Mouse (Mus musculus) embryo, embryonic 11 days (tissue): Measurements from ENCODE around the gene Rec114.

Experiments used
- DNase-seq: peaks from one replicate; pipeline ENCODE4 v3.0.0-alpha.2; 2015

The Rec114 gene

DNA sequence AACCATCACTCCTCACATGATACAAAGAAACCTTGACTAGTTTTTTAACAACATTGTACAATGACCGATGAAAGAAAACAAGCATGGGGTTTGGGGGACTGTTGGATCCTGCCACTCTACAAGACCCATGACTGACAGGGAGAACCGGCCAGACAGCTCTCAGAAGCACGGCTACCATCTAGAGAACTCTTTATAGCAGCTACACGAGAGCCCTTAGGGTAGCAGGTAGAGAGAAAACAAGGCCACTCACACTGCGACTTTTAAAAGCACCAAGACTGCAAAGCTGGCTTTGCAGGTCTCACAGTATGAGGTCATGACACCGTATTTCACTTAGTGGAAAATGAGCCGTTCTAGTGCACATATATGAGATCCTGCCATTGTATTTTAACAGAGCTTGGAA, 33.1 kb downstream of the Rec114 start:
- no peak for DNase-seq

DNA sequence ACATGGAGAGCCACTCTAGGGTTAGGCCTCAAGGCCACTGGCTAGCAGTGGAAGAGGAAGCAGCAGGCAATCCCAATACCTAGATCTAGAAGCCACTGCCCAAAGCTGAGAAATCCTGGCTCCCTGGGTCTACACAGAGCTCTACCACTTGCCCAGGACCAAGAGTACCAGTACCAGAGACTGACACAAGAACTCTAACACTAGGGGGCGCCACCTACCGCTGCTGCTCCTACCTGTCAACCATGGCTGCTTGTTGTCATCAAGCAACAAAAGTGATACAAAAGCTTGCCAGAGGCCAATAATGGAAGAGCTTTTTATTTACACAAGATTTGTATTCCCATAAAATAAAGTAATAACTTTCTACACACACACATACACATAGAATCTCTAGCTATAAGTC, 33.8 kb downstream of the Rec114 start:
- DNase-seq = peak; percentile 73

DNA sequence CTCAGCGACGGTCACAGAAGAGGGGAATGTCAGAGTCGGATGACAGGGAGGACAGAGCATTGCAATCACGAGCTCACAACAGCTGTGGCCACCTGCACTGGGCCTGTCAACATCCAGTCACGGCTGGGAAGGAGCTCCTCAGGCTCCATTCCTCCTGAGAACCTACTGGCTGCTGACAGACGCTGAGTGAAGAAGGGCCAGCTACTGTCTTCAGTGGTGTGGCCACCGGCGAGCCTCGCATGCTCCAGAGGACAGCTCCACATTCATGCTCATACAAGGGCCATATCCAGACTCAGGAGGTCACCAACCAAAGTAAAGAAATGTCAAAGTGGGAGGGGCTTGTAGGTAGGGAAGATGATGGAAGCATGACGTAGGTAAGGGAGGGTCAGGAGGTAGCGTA, 36.0 kb downstream of the Rec114 start:
- DNase-seq = no peak

DNA sequence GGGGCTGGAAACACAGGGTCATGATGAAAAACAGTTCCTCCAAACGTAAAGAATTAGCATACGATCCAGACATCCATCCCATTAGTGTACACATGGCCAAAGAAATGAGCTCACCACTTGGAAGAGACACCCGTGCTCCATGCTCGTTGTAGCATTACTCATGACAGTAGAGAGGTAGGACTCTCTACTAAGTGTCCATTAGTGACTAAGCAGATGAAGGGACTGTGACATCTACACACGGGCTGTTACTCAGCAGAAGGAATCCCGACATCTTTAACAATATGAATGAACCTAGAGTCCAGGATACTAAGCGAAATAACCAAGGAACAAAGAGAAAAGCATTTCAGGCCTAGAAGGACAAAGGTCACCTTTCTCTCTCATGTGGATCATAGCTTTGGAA, 37.7 kb downstream of the Rec114 start:
- no peak for DNase-seq

DNA sequence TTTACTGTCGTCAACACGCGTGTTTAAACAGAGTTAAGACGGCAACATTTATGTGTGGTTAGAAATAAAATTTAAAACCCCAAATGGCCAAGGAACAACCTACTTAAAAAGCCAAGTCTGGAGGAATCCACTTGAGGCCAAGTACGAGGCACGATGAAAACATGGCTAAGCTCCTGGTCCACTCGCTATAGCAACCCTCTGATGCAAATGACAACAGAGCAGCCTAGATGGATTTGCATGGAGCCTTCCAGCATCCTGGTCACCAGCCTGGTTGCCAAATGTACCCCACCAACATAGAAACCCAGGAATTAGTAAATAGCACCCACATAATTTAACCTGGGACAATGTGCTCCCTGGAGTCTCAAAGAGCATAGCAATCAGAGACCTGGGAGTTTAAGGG, 40.0 kb downstream of the Rec114 start:
- DNase-seq = no peak

DNA sequence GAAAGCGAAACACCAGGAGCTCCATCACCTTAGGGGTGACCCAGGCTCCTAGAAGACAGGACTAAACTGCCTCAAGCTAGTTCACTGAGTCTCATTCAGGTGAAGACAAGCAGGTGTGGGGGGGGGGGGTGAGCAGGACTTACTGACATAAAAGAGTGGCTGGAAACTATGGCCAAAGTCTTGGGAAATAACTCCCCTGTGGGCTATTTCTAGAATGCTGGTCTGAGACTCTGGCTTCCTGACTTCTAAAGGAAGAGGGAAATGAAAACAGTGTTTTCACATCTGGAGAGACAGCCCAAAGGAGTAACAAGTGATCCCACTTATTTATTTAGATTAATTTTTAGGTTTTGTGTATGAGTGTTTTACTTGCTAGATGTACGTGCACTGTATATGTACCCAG, 42.0 kb downstream of the Rec114 start:
- DNase-seq = no peak

DNA sequence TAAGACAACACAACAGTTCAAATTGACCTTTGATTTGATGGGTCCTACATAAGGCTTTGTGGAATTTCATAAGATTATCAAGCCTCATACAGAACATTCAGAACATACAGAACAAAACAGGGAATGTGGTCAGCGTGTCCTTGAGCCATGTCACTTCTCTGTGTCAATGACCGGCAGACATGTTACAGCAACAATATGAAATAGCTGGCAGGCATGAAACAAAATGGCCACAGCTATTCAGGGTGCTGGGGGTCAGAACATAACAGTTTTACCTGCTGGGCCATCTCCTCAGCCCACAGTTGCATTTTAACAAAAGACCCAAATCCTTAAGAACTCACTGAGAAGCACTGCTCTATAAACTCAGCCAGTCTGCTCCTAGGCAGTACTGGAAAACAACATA, 45.3 kb downstream of the Rec114 start:
- DNase-seq = no peak

DNA sequence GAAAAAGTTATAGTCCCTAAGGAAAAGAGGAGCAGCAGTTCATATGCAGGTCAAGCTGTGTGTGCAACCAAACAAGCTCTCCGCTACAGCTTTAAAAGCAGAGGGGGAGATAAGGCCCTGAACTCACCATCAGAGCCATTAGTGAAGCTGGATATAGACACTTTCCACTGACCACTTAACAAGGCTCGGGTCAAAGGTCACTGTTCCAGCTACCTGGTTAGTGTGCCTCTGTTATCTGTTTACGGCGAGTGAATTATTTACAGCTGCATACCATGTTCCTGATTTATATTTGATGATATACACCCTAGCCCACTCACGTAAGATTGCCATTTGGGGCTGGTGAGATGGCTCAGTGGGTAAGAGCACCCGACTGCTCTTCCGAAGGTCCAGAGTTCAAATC, 52.3 kb downstream of the Rec114 start:
- DNase-seq = no peak

DNA sequence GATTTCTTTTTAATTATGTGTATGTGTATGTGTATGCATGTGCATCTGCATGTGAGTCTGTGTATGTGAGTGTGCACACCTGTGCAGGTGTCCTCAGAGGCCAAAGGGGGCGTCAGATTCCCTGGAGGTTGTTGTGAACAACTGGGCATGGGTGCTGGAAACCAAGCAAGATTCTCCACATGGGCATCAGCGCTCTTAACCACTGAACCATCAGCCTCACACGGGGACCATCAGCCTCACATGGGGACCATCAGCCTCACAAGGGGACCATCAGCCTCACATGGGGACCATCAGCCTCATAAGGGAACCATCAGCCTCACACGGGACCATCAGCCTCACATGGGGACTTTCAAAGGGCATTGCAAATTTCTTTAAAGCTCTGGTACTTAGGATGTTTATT, 53.1 kb downstream of the Rec114 start:
- DNase-seq = no peak

DNA sequence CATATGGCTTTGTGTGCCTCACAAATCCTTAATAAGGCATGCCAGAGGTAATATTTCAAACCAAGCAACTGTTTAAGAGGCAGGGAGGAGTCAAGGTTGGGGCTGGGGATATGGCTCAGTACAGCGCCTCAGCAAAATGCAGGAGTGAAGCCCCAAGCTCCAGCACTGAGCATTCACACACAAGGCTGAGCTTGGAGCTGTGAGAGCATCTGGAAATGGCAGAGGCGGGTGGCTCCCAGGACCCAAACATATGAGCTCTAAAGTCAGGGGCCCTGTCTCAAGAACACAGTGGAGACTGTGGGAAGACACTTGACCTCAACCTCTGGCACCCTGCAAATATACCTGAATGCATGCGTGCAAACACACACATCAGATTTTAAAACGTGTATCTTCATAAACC, 55.7 kb downstream of the Rec114 start:
- no peak for DNase-seq

DNA sequence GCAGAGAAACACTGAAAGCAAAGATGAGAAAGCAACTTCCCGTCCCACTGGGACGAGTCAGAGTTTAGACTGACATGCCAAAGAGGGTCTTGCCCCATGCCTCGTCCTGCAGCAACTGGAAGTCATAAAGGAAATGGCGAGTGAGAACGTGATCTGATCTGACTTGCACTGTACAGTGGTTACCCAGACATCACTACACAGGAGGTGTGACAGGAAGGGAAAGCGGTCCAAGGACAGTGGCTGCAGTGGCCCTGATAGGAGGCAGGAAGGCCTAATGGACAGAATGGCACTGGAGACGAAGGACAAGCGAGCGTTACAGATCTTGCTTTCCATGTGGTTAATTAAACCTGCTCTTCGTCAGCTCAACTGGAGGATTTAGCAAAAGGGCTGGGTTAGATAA, 58.5 kb downstream of the Rec114 start:
- DNase-seq = no peak

DNA sequence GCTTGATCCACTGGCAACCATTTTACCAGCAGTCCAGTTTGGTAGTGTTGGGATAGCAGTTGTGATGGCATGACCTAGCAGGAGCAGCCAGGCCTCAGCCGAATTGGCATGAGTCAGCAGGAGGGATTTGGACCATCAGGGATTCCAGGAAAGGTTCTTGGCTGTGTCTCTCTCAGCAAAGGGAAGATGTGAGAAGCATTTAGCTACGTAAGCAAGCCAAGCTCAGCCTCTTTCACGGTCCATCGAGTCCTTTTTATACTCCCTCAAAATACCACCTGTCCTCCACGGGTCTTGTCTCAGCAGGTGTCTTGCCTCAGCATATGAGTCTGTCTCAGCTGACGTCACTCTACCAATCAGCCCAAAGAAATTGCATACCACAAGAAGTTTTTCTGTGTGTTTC, 60.4 kb downstream of the Rec114 start:
- DNase-seq = no peak

DNA sequence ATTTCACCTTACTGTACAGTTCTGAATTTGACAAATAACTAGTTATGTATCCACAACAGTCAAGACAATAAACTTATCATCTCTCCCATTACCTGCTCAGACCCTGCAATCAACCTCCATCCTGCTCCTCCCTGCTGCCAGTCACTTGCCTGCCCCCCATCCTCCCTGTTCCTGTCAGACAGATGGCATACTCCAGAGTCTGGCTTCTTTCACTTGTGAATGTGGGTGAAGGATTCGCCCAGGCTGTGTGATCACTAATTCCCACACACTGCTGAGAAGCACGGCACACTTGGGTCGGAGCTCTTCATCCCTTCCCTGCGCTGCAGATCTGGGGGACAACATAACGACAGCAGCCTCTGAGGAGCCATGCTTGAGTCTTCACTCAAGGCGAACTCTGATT, 61.7 kb downstream of the Rec114 start:
- no peak for DNase-seq

DNA sequence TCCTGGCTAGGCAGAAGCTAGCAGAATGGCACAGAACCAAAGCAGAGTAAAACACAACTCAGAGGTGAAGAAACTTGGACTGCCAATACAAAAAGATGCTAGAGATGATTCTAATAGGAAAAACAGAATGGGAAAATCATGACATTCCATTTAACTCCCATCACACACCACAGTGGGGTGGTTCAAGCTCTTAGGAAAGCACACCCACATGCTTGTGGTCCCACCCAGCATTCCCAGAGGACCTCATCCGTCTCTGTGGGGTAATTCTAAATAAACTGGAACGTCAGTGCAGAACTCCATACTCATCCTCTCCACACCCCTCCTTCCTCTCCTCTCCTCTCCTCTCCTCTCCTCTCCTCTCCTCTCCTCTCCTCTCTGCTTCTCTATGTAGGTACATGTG, 62.4 kb downstream of the Rec114 start:
- DNase-seq = no peak

DNA sequence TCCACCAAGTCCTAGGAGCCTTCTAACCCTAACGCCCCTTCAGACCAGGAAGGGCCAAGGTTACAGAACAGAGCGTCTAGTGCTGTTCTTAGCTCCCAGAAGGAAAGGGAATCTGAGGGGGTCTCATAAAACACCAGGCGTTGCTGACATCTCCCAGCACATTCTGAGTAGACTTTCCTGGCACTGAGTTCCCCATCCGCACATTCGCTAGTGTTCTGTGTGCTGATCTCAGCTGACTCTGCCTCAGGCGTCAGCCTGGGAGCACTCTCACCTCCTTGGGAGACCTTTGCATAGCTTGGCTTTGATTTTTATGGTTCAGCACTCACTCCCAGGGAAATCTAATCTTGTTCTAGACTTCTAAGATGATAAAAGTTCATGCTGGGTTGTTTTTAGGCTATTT, 68.4 kb downstream of the Rec114 start:
- DNase-seq = no peak

DNA sequence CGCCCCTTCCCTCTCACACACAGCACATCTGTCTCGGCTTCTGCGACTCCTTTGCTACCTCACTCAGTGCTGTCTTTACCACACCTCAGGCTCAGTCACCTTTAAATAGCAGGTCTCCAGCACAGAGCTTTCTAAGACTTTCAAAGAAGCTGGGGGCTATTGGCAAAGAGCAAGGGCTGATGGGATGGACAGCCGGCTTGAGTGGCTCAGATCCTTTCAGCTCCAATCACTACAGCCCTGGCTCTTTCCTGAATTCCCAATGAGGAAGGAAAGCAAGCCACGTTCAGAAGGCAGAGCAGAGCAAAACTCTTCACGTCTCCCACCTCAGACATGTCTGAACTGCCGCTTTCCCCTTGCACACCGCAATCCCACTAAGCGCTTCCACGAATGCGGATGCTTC, 69.0 kb downstream of the Rec114 start:
- DNase-seq = no peak

DNA sequence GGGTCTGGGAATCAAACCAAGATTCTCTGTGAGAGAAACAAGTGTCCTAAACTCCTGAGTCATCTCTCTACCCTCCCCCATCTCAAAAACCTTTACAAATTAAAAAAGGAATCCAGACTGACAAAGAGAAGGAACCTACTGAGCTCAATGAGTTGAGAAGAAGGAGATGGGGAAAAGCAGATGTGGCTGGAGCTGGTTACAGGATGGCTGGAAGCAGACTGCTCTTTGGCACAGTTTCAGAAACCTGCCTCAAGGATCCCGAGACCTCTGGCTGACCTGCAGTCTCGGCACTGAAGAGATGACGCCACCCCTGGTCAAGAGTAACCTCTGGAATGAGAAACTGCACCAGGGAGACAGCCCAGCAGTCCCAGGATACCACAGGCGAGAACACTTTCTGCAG, 71.3 kb downstream of the Rec114 start:
- DNase-seq = no peak

DNA sequence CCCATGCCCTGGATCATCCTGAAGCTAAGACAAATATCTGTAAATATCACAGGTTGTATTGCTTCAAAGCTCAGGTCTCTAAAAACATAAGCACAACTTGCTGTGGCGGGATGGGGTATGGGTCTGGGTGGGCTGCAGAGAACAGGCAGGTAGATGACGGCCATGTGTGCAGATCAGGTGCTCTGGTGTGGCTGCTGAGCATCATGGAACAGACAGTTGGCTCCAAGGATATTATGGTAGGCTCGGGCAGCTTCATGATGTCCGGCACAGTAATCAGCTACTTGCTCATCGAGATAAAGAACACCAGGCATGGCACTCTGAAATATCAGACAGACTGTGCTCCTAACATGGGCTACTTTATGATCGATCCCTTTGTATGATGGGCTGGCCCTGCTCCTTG, 73.9 kb downstream of the Rec114 start:
- no peak for DNase-seq

DNA sequence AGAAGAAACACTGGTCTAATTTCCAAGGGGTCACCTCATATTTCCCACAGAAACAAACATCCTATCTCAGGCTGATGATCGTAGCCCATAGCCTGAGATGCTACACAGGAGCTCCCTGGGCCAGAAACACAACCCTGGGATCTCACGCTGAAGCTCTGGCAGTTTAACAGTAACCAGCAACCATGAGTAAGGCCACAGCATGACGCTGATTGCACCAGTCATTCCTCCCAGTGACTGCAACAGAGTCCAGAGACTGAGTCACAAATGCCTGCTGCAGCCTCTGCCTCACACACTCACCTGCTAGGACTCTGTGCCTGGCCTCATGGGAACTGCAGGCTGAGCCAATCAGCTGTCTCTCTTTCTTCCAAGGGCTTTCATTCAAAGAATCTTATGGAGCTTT, 74.7 kb downstream of the Rec114 start:
- DNase-seq = no peak

DNA sequence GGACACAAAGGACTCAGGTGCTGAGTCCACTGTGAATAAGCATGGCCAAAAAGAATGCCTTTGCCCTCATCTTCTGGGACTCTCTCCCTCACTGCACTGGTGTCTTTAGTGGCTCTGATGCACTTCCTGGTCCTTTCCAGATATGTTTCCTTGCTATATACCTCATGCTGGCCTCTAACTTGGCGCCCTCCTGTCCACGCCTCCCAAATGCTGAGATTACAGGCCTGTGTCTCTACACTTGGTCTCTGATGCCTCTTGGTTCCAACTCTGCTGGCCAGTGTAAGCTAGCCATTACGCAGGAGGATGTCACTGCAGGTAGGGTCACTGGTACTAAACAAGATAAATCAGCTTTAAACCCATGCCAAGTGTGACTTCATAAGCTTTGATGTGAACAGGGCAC, 75.6 kb downstream of the Rec114 start:
- DNase-seq = no peak

DNA sequence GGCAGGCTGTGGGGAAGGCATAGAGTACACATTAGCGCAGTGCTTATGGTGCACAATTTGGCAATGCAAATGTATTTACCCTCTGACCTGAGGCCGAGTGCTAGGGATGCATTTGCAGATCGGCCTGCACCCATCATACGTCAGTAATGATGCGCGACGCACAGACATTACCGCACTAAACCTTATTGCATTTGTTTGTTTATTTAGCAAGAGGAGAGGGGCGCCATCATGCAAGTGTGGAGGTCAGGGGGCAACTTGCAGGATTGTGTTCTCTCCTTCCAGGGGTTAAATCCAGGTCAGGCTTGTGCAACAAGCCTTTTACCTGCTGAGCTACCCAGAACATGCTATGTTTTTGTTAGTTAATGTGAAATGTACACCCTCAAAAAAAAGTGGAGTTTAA, 76.5 kb downstream of the Rec114 start:
- no peak for DNase-seq

DNA sequence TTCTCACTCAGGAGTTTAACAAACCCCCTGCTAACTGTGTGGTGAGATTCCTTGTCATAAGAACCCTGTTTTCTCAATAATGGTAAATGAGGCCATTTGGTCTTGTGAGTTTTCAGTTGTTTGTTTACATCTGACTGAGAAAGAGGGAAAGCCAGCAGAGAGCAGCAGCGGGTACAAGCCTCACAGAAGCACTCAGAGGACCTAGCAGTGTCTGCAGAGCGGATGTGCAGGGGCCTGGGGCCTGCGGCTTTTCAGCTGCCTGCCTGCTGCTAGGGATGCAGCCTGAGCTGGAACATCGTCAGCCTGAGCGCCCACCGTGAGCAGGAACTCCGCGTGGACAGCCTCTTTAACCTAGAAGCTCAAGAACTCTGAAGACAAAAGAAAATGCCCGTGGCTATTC, 77.6 kb downstream of the Rec114 start:
- peak; percentile 24 for DNase-seq

DNA sequence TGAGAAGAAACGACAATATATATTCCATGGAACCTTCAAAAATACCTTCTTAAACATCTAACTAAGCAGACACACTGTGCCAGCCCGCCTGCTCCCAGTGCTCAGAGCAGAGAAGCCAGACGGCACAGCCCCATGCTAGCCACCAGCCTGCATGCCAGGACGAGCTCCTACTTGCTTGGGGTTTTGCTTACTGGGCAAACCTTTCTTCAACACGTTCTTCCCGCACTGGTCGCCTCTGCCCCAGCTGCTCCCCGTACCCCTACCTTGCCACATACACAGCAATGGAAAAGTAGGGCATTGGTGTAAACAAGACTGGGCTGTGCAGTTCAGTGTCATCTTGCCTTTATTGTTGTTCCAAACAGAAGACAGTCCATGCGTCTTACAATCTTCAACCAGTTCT, 78.3 kb downstream of the Rec114 start:
- DNase-seq = no peak

DNA sequence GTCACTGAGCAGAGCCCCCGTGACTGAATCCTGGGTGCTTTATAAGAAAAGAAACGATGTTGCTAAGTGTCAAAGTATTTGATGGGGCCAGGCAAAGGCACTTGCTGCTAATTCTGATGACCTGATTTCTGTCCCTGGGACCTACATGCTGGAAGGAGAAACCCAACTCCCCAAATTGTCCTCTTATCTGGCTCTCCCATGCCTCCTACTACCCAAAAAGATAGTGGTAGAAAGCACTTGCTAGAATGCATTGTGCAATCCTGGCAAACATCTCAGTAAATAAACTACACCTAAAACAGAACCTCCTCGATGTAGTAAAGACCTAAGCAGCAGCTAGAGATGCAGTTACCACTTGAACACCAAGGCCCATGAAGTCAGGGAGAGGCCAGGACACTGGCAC, 81.0 kb downstream of the Rec114 start:
- no peak for DNase-seq

DNA sequence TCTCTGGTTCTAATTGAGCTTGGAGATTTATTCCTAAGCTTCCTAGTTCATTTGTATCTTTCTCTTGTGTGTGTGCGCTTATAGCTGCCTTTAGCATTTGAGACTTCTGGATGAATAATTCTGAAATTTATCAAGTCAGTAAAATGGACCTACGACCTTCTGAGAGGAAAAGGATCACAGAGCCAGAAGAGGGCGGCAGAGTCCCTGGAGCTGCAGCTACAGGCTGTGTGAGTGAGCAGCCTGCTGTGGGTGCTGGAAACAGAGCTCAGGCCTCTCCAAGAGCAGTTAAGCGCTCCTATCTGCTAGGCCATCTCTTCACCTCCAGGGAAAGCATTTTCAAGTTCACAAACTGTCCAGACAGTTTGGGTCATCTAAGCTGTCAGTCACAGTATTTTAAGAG, 81.8 kb downstream of the Rec114 start:
- DNase-seq = no peak

DNA sequence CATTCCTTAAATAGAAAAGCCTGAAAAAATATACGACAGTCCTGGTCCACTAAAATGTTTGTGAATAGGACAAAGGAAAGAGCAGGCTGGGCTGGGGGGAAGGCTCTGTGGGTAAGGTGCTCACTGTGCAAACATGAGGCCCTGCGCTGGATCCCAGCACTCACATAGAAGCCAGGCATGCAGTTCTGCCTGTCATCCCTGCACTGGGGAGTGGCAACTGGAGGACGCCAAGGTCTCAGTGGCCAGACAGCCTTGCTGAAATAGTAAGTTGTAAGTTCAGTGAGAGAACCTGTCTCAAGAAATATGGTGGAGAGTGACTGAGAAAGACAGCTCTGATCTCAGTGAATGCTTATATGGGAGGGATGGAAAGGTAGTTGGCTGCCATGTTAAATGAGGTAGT, 83.1 kb downstream of the Rec114 start:
- no peak for DNase-seq

DNA sequence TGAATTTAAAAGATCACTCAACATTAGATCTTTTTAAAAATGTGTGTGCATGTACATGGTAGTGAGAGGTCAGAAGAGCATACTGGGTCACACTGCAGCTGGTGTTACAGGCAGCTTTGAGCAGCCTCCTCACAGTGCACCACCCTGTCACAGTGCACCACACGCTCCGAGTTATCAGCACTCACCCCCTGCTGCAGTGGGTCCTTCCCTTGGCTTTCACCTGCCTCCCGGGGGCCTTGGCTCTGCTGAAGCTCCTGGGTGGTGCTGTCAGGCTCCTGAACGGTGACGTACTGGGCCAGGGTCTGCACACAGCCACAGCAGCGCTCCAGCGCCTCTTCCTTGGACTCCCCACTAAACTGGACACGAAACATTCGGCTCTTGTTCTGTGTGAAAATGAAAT, 83.8 kb downstream of the Rec114 start:
- no peak for DNase-seq
